Mouse (Mus musculus): ENCODE data around the gene Cubn. TPM values are rescaled to one million over a fixed set of nuclear protein-coding genes. Genes with fewer than 3 reads are reported as not detected.

The Cubn gene
- 0.43 and 0.48 TPM in 2 replicates for polyA plus RNA-seq (2015; fragmentation: Nextera tagmentation; extraction: Ambion mirVana)

DNA sequence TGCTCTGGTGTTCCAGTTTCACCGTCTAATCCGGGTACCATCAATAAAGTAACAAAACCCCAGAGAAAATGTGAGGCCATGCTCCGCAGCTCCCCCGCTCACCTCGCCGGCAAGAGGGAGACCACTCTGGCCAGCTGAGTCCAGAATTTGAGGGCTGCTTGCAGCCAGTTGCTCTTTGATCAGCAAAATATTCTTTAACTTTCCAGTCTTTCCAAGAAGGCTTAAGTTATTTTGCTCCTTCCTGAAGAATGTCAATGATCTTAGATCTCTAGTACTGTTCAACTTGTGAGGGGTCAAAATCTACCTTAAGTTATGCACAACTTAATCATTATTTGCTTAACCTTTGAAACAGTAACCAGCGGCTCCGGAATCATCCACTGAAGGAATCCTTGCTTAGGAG lies at the start of gene Cubn:
Cubn (minus strand) TSS at position 80 of the 400 bp plus-strand sequence.
- Histone ChIP-seq H3K4me1 (replicated peaks) (peaks cover 4% of the 10 kb centered on the region; the same call in 1 of the 2 replicates), H3K27ac (no peak within 1 kb of the TSS), H3K36me3 (no peaks in the 10 kb centered on the region), H3K9me3 (no peaks in the 10 kb centered on the region), H3K9ac (replicated peaks) (no peak within 1 kb of the TSS), H3K4me3 (replicated peaks) (no peak within 1 kb of the TSS), H3K4me2 (replicated peaks) (no peak within 1 kb of the TSS), H3K27me3 (no peaks in the 10 kb centered on the region)
- no peak for ATAC-seq
- 35% methylated on average over 8 of the region's 8 CpGs for WGBS

DNA sequence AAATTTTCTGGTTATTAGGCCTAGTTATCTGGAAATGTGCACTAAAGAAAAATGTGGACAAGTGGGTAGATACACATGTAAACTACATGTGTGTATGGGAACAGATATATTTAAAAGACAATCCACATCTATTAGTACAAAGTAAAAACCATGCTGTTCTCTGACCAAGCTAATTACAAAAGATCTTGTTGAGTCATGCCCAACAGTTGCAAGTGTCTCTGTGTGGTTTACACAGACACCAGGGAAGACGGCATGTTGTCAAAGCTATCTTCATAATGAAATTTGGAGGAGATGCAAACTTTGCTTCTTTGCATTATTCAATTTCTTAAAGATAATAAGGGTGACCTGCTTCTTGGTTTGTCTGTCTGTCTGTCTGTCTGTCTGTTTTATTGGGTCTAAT lies 48.2 kb upstream of the Cubn start:
- Histone ChIP-seq H3K4me3 (replicated peaks) (no peak overlapping the region), H3K9ac (replicated peaks) (no peak overlapping the region), H3K27me3 (no peaks in the 10 kb centered on the region), H3K27ac (no peak overlapping the region), H3K36me3 (no peaks in the 10 kb centered on the region), H3K9me3 (no peaks in the 10 kb centered on the region), H3K4me2 (replicated peaks) (no peak overlapping the region), H3K4me1 (replicated peaks) (peaks cover 9% of the 10 kb centered on the region)
- ATAC-seq = no peak
- 93% methylated on average over 1 of the region's 1 CpGs for whole genome bisulfite sequencing

DNA sequence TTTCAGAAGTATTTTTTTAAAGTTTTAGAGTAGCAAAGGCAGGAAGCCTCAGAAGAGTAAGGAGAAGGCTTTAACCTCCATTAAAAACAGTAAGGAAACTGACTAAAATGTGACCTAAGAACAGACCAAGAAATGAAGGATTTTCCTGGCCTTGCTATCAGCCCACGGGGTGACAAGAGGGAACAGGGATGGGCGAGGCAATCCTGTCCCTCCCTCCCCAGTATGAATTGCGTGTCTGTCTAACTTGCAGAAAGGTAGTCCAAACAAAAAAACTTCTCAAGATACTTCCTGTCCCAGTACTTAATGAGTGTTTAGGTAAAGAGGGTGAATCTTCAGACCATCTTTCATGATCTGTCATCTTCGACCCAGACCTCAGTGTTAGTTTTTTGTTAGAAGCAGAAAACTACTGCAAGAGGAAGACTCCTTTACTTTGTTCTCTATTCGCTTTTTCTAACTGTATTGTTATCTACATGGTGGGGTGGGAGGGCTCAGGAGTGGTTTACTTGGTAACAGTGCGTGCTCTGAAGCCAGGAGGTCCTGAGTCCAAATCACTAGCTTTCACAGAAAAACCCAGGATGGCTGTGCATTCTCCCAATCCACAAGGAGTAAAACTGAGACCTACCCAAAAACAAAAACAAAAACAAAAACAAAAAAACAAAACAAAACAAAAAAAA lies 47.2 kb upstream of the Cubn start:
- 72% methylated on average over 6 of the region's 6 CpGs for WGBS
- no peak overlapping the region for H3K4me2 ChIP-seq (replicated peaks)
- no peak overlapping the region for H3K4me3 ChIP-seq (replicated peaks)
- peaks cover 3% of the 10 kb centered on the region for H3K4me1 ChIP-seq (replicated peaks)
- no peaks in the 10 kb centered on the region for H3K27me3 ChIP-seq
- no peaks in the 10 kb centered on the region for H3K9me3 ChIP-seq
- no peaks in the 10 kb centered on the region for H3K36me3 ChIP-seq
- no peak overlapping the region for H3K9ac ChIP-seq (replicated peaks)
- ATAC-seq = no peak
- no peak overlapping the region for H3K27ac ChIP-seq

DNA sequence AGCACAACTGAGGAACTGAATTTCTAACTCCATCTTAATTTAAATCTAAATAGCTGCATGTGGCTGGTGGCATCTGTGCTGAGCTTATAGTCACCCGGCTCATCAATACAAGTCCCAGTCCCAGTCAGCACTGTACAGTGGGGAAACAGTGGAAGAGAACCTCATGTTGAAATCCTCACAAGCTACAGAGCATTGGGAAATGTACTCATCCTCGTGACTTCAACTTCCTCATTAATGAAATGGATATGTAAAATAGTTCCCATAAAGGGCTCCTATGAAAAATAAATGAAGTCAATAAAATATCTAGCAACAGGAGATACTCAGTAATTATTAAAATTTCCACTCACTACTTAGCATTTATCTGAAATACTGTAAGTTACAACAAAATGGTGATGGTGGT lies 46.6 kb upstream of the Cubn start:
- no peak overlapping the region for H3K4me3 ChIP-seq (replicated peaks)
- H3K36me3 ChIP-seq = no peaks in the 10 kb centered on the region
- H3K4me2 ChIP-seq (replicated peaks) = no peak overlapping the region
- H3K9ac ChIP-seq (replicated peaks) = no peak overlapping the region
- no peaks in the 10 kb centered on the region for H3K4me1 ChIP-seq (replicated peaks)
- H3K9me3 ChIP-seq = no peaks in the 10 kb centered on the region
- no peaks in the 10 kb centered on the region for H3K27me3 ChIP-seq
- no peak overlapping the region for H3K27ac ChIP-seq
- 71% methylated on average over 2 of the region's 2 CpGs for WGBS
- 0 out of 2 replicates have a peak, but pooled peaks have one; percentile 40 for ATAC-seq

DNA sequence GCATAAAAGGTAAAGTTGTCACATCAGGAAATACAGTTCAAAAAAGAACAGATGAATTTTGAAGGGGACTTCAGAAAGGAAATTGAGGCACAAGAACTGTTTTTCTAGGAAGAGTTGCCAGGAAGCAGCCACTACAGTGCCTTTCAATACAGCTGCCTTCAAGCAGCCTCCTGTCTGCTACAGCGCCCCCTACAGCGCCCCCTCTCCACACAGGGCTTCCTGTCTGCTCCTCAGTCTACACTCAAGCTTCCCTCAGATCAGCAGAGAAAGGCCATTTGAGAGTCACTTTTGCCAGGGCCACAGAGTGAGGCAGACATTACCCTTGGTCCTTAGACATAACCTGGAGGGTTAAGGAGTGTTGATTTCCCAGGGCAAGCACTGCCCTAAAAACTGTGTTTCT lies 46.1 kb upstream of the Cubn start:
- ATAC-seq = no peak
- no peaks in the 10 kb centered on the region for H3K4me1 ChIP-seq (replicated peaks)
- no peaks in the 10 kb centered on the region for H3K36me3 ChIP-seq
- no peak overlapping the region for H3K4me2 ChIP-seq (replicated peaks)
- H3K4me3 ChIP-seq (replicated peaks) = no peak overlapping the region
- no peak overlapping the region for H3K9ac ChIP-seq (replicated peaks)
- H3K27ac ChIP-seq = no peak overlapping the region
- no peaks in the 10 kb centered on the region for H3K9me3 ChIP-seq
- no peaks in the 10 kb centered on the region for H3K27me3 ChIP-seq
- WGBS = 22% methylated on average over 2 of the region's 2 CpGs

DNA sequence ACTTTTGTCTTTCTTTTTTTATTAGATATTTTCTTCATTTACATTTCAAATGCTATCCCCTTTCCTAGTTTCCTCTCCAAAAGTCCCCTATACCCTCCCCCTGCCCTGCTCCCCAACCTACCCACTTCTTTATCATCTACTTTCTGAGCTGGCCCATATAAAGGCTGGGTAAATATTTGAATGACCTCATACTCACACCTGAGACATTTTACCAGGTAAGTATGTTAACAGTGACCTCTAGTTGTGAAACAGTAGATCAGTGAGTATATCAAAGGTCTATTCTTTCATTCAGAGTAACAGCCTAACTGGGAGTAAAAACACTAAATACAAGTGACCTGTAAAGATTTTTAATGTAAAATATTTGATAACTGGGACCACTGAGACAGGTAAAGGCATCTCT lies 45.1 kb upstream of the Cubn start:
- no peak for ATAC-seq
- H3K4me3 ChIP-seq (replicated peaks) = no peak overlapping the region
- no peak overlapping the region for H3K4me2 ChIP-seq (replicated peaks)

DNA sequence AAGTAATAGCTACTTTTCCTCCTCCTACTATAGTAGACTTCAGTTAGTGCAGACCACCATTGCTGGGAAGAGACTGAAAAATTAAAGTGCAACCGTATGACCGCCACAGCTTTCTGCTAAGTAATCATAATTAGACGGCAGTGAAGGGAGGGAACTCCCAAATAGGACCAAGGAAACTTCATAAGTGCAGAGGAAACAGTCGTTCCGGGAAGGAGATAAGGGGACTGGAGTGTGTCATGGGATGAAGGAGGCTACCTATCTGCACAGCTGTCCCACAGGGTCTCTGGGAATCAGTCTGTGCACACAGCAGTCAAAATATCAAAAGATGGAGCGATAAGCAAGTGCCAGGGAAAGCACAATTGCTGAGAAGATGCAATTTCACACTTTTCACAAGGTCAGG lies 39.0 kb upstream of the Cubn start:
- no peak overlapping the region for H3K4me2 ChIP-seq (replicated peaks)
- H3K9ac ChIP-seq (replicated peaks) = no peak overlapping the region
- ATAC-seq = no peak
- 93% methylated on average over 6 of the region's 6 CpGs for WGBS
- H3K36me3 ChIP-seq = no peaks in the 10 kb centered on the region
- no peak overlapping the region for H3K27ac ChIP-seq
- H3K9me3 ChIP-seq = no peaks in the 10 kb centered on the region
- peaks cover 7% of the 10 kb centered on the region; the same call in 1 of the 2 replicates for H3K4me1 ChIP-seq (replicated peaks)
- no peaks in the 10 kb centered on the region for H3K27me3 ChIP-seq
- no peak overlapping the region for H3K4me3 ChIP-seq (replicated peaks)

More for the DNA sequence above, 45.1 kb upstream of the Cubn start:
- H3K27ac ChIP-seq = no peak overlapping the region
- no peaks in the 10 kb centered on the region for H3K9me3 ChIP-seq
- no peaks in the 10 kb centered on the region for H3K27me3 ChIP-seq
- H3K36me3 ChIP-seq = no peaks in the 10 kb centered on the region
- H3K4me1 ChIP-seq (replicated peaks) = no peaks in the 10 kb centered on the region
- no peak overlapping the region for H3K9ac ChIP-seq (replicated peaks)

DNA sequence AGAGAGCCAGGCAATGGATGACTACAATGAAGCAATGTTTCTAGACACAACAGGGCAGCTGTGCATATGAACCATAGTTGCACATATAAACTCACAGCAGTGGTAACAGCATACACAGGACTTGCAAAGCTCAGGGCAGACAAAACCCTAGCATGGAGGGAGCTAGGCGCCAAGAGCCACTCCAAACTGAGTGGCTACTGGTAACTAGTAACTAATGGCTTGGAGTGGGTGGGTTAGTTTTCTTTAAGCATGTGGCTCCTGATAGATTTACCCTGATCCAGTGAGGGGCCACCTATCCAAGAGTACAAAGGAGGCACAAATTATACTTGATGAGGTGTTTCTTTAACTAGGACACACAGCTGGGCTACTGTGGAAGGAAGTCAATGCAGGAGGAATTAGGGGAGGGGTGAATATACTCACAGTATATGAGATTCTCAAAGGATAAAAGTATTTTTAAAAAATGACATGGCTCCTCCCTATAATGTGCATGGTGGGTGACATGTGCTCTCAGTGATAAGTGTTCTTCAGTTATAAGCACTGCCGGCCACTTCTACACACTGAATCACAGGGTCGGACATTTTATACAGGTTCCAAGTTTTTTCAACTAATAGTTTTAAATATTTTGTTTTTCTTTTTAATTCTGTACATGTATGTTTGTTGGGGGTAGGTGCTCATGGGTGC lies 37.8 kb upstream of the Cubn start:
- H3K27ac ChIP-seq = no peak overlapping the region
- H3K4me1 ChIP-seq (replicated peaks) = peaks cover 7% of the 10 kb centered on the region; the same call in 1 of the 2 replicates
- no peak overlapping the region for H3K4me3 ChIP-seq (replicated peaks)
- H3K4me2 ChIP-seq (replicated peaks) = no peak overlapping the region
- no peak overlapping the region for H3K9ac ChIP-seq (replicated peaks)
- H3K9me3 ChIP-seq = no peaks in the 10 kb centered on the region
- WGBS = 93% methylated on average over 3 of the region's 3 CpGs
- no peak for ATAC-seq
- no peaks in the 10 kb centered on the region for H3K36me3 ChIP-seq
- H3K27me3 ChIP-seq = no peaks in the 10 kb centered on the region

DNA sequence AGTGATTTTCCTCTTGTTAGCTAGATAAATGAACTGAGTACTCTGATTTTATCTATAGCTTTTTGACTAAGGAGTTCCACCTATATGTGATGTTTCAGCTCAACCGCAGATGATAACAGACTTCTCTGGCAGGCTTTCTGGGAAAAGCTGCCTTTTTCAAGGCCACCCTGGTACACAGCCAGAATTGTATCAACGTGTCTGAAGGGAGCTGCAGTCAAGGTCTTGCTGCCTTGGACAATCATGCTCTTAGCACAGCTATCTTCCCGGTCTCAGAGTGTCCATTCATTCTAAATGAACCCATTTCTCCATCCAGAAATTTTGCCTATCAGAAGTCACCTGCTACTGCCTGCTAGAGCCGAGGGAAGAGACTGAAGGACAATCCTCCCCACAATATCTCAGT lies 35.9 kb upstream of the Cubn start:
- H3K4me2 ChIP-seq (replicated peaks) = no peak overlapping the region
- no peaks in the 10 kb centered on the region for H3K36me3 ChIP-seq
- no peak overlapping the region for H3K4me3 ChIP-seq (replicated peaks)
- H3K9ac ChIP-seq (replicated peaks) = no peak overlapping the region
- no peaks in the 10 kb centered on the region for H3K9me3 ChIP-seq
- H3K27me3 ChIP-seq = no peaks in the 10 kb centered on the region
- 81% methylated on average over 4 of the region's 4 CpGs for whole genome bisulfite sequencing
- H3K27ac ChIP-seq = no peak overlapping the region
- ATAC-seq = no peak
- H3K4me1 ChIP-seq (replicated peaks) = peaks cover 10% of the 10 kb centered on the region; the same call in 1 of the 2 replicates

DNA sequence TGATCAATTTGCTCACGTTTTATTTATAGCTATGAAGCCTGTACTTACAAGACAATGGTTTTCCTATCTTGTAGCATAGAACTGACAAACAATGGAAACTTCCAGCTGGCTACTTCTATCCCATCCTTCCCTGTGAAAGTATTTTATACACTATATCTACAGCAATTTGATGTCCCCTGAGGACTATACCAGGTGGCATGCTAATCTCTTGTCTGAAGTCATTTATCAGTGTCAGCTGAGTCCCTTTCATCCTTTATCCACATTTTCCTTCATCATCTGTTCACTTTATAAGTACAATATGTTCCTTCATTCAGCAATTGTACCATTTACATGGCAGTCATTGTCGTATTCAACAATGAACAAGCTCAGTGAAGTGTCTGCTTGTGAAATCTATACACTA lies 35.5 kb upstream of the Cubn start:
- no peak for ATAC-seq
- Histone ChIP-seq H3K9ac (replicated peaks) (no peak overlapping the region), H3K4me1 (replicated peaks) (peaks cover 12% of the 10 kb centered on the region; the same call in 1 of the 2 replicates), H3K27ac (no peak overlapping the region), H3K4me3 (replicated peaks) (no peak overlapping the region), H3K36me3 (no peaks in the 10 kb centered on the region), H3K9me3 (no peaks in the 10 kb centered on the region), H3K4me2 (replicated peaks) (no peak overlapping the region), H3K27me3 (no peaks in the 10 kb centered on the region)
- 54% methylated on average over 2 of the region's 2 CpGs for WGBS

DNA sequence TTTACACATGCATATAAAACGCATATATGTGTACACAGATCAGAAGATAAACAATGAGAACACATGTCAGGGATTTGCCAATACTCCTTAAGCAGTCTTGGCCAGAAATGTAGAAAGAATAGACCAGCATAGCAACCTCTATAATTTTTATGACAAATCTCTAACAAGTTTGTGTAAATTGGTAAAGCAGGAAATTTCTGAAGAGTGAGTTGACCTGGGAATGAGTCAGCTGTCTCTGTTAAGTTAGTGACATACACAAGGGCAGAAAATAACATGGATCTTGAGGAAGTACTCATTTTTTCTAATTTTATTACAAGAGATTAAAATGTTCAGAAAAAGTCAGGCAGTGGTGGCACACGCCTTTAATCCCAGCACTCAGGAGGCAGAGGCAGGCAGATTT lies 34.6 kb upstream of the Cubn start:
- Histone ChIP-seq H3K36me3 (no peaks in the 10 kb centered on the region), H3K4me3 (replicated peaks) (no peak overlapping the region), H3K27me3 (no peaks in the 10 kb centered on the region), H3K9ac (replicated peaks) (no peak overlapping the region), H3K4me1 (replicated peaks) (peaks cover 12% of the 10 kb centered on the region; the same call in 1 of the 2 replicates), H3K27ac (no peak overlapping the region), H3K4me2 (replicated peaks) (no peak overlapping the region), H3K9me3 (no peaks in the 10 kb centered on the region)
- no peak for ATAC-seq
- 88% methylated on average over 2 of the region's 2 CpGs for WGBS

DNA sequence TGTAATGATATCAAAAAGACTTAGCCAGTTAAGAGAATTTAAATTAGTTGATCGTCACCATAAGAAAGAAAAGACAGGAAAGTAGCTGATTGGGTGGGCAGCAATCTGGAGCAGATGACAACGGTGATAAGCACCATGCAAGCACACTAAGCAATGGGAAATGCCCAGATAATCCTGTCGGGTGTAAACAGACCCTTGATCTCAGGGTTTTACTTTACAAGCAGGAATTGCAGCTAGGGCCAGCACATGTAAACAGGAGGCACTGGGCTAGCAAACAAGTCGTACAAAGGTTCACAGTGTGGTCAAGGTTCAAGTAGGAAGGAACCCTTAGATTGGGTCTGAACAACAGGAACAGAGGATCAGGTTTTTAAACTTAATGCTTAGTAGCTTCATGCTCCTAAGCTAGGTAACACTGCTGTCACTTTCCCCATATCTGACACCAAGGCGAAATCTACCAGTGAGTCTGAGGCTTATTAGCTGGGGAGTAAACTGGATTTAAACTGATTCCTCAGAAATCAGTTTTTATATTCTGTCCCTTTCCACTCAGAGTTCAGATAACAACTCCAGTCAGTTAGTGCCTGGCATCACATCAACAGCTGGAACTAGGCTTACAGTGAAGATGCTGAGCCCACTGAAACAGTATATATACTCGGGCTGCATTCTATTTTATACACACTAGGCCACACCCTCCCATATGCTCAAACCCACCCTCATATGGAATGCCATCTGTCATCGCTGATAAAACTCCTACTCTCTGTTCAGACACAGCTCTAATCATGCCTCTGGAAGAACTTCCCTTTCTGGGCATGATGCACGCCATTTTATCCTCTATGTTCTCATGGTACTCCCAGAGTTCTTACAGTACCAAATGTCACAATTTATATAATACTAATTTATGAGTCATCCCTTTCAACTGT lies 32.2 kb upstream of the Cubn start:
- no peak overlapping the region for H3K4me3 ChIP-seq (replicated peaks)
- H3K27me3 ChIP-seq = no peaks in the 10 kb centered on the region
- H3K4me2 ChIP-seq (replicated peaks) = no peak overlapping the region
- 64% methylated on average over 8 of the region's 8 CpGs for WGBS
- H3K4me1 ChIP-seq (replicated peaks) = peaks cover 12% of the 10 kb centered on the region; the same call in 1 of the 2 replicates
- ATAC-seq = no peak; the same call in 1 of the 2 replicates
- H3K36me3 ChIP-seq = peaks cover 7% of the 10 kb centered on the region; the same call in 1 of the 2 replicates
- no peak overlapping the region for H3K27ac ChIP-seq
- no peak overlapping the region for H3K9ac ChIP-seq (replicated peaks)
- H3K9me3 ChIP-seq = no peaks in the 10 kb centered on the region
